Mouse (Mus musculus): ENCODE data around the gene Ube2e2.

Ube2e2 gene

GRCm38 (mm10) chr14:18893947-18894445 lies at the start of gene Ube2e2:
Gene Ube2e2 (minus strand): TSS chr14:18894267.
- no peak for DNase-seq (ENCODE audit: low read depth)

GRCm38 (mm10) chr14:18940068-18940467 lies 46.0 kb upstream of the Ube2e2 start:
- no peak for DNase-seq (ENCODE audit: low read depth)

DNA sequence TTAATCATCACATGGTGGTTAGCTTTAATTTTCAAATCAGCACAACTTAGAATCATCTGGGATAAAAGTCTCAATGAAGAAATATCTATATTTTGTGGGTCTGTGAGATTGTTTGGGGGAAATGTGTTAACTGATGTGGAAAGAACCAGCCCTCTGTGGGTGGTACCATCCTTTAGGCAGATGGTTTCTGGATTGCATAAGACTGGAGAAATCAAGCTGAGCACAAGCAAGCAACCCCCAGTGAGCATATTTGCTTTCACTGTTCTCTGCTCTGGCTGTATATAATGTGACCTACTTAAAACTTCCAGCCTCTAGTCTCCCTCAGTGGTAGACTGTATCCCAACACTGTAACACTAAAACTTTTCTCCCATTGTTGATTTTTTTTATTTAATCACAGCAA lies 9.5 kb upstream of the Ube2e2 start:
- no peak for DNase-seq (ENCODE audit: low read depth)

- DNase-seq (ENCODE audit: low read depth) = peak; percentile 77
Observed at GRCm38 (mm10) chr14:18893121-18893946, 733 bp downstream of the Ube2e2 start.

DNA sequence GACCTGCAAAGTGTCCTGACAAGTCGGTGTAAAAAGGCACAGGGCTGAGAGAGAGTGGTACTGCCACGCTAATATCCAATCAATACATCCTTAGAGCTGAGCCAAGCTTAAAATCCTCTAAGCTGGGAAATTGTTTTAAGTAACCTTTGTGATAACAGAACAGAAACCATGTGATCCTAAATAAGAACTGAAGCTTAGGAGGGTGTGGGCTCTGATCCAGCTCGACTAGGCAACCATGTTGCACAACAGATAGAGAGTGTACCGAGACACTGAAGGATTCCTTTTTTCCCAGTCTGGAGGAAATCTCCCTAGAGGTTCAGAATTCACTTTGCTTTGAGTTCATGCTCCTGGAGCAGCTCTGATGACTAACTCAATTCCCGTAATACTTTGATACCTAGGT lies 4.5 kb downstream of the Ube2e2 start:
- no peak for DNase-seq (ENCODE audit: low read depth)

DNA sequence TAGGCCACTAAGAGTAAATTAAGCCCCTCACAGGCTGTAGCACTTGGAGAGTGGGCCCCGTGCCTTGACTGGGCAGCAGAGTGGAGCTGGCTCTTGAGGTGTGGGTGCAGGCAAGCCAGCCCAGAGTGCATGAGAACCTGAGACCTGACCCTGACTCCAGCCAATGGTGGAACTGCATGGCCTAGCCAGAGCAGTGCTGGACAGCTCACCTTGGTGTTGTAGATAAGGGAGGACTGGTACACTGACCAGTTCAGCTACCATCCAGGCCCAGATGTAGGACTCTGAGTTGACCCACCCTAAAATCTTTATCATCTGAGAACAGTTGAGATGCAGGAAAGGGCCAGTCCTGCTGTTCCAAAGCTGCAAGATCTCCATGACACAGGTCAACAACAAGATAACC lies 11.6 kb downstream of the Ube2e2 start:
- no peak for DNase-seq (ENCODE audit: low read depth)

- DNase-seq (ENCODE audit: low read depth) = no peak
Observed at GRCm38 (mm10) chr14:18870716-18871115, 23.4 kb downstream of the Ube2e2 start.

GRCm38 (mm10) chr14:18828661-18829060 lies 65.4 kb downstream of the Ube2e2 start:
- DNase-seq (ENCODE audit: low read depth) = no peak

DNA sequence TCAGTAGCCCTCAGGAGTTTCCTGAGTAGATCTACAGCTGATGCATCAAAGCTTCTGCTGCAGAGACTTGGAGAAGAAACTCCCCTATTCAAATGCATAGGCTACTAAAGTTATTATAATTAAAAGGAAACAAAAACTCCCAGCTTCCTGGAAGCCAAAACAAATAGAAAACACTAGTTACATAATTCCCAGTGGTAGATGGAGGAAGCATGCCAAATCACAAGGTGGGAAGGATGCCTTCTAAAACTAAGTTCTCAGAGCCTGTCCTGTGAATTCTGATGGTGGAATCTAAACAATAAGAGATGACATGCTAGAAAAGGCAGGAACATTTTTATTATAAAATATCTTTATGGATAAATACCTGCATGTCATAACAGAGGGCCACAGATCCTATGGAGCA lies 67.3 kb downstream of the Ube2e2 start:
- no peak for DNase-seq (ENCODE audit: low read depth)

DNA sequence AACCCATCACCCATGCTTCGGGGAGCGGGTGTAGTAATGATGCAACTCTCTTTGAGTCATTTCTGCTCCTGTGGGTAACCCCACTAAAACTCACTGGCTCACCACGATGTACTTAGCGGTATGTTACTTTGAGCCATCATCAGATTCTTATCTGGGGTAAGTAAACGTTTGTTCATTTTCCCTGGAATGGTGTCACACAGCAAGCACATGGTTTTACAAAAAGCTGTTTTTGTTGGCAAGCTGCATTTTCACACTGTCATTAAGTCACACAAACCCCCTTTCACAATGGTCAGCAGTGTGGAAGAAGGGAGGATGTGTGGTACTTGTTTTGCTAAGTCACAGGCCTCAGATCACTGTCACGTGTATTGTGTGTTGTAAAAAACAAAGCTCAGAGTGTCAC lies 73.4 kb downstream of the Ube2e2 start:
- DNase-seq (ENCODE audit: low read depth) = no peak

DNA sequence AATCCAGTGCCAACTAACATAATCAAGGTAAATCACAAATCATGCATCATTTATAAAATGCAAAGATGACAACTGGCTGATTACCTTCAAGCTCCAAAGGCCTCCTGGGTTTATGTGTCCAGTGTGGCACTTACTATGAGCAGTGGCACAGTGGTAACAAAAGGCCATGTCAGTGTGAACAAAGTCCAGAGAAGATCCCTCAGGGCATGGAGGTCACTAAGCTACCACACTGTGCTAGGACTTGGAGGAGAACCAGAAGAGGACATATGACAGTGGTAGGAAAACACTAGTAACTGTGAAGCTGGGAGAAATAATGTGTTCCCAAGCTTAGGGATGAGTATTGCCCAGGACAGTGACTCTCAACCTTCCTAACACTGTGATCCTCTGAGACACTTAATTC lies 97.2 kb downstream of the Ube2e2 start:
- no peak for DNase-seq (ENCODE audit: low read depth)

GRCm38 (mm10) chr14:18795787-18796186 lies 98.3 kb downstream of the Ube2e2 start:
- DNase-seq (ENCODE audit: low read depth) = no peak

GRCm38 (mm10) chr14:18778993-18779675 lies 114.9 kb downstream of the Ube2e2 start:
- DNase-seq (ENCODE audit: low read depth) = no peak

- DNase-seq (ENCODE audit: low read depth) = no peak
Observed at GRCm38 (mm10) chr14:18778241-18778640, 115.8 kb downstream of the Ube2e2 start.

GRCm38 (mm10) chr14:18776132-18776531 lies 117.9 kb downstream of the Ube2e2 start:
- no peak for DNase-seq (ENCODE audit: low read depth)

DNA sequence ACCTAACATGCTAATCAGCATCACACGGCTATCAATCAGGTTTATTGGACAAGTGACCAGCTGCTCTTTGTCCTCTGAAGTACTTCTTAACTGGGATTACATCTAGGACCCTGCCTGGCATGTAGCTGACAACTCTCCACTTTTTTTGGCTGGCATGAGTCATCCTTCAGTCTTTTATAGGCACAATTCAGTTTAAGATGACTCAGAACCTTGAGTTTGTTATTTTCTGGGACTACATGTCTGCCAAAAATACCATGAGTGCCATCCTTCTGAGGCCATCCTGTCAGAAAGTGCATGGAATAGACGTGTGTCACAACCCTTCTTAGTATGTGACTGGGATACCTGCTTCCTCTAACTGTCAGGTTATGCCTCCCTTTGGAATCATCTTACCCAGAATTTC lies 120.3 kb downstream of the Ube2e2 start:
- no peak for DNase-seq (ENCODE audit: low read depth)

DNA sequence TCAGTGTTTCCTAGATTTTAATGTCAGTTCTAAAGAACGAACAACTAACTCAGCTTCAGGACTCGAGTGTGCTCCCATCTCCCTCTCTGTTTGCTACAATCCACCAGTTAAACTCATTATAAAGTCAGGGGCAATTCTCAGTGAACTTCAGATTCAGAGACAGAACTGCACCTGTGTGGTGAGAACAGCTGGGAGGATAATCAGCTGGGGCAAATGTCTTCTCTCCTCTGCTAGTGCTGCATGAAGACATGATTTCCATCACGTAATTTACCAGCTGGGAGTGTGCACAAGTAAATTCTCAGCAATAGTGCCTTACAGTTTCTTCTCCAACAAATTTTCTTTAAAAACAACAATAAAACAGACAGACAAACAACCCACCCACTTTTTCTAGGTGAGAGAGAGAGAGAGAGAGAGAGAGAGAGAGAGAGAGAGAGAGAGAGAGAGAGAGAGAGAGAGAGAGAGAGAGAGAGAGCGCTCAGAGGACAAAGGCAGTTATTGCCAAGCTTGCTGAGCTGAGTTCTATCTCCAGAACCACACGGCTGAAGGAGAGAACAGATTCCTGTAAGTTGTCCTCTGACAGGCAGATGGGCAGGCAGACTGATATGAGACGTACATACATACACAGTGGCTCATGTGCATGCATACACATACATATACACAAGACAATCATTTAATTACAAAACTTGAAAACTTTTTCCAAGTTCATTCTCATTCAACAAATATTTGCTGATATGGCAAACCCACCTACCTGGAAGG lies 134.3 kb downstream of the Ube2e2 start:
- DNase-seq (ENCODE audit: low read depth) = peak; percentile 14

DNA sequence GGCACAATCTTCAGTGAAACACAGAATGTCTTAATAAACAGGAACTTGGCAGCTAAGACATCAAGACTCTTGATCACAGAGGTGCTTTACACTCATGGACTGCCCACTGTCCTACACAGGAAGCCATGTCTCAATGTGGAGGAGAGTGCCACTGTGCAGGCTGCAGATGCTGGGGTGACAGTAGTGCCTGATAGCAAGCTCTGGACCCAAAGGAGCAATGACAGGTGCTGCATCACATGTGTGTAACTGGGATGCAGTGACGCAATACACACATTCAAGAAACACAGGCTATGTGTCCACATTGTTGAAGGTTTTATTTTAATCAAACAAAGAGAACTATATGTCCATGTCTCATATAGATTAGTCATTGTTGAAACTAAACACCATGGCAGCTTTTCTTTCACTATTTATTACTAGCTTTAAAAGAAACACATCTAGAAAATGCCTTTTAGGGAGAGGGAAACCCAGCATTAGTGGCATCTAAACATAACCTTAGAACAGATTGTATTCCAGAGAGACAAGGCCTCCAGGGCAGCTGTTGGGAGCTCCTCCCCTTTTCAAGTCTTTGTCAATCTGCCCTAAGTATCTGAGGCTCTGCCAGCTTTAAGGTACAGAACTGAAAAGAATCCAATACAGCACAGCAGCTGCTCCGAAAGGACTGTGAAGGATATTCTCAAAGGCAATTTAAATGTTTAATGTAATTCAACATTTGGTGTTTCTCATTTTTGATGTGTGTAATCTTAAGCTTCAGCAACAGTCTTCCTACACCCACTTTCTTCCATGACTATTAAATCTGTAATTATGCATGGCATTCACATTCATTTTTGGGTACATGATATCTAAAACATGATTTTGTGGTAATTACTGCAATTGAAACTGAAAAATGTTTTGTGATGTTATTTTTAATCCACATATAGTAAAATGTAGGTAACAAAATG lies 135.2 kb downstream of the Ube2e2 start:
- DNase-seq (ENCODE audit: low read depth) = no peak

DNA sequence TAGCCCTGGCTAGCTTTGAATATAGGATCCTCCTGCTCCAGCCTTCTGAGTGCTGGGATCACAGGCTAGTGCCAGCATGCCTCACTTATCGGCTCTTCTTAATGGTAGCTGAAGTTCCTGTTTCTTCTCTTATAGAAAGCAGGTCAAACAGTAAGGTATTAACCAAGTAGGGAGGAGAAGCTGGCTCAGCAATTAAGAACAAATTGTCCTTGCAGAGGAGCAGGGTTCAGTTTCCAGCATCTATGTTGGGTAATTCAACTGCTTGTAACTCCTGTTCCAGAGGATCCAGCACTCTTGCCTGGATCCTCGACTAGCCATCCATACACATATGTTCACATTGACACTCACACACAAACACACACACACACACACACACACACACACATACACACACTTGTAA lies 136.1 kb downstream of the Ube2e2 start:
- no peak for DNase-seq (ENCODE audit: low read depth)

GRCm38 (mm10) chr14:18755410-18755809 lies 138.7 kb downstream of the Ube2e2 start:
- DNase-seq (ENCODE audit: low read depth) = no peak

- no peak for DNase-seq (ENCODE audit: low read depth)
Observed at GRCm38 (mm10) chr14:18754595-18754994, 139.5 kb downstream of the Ube2e2 start.
